Mouse (Mus musculus) midbrain, embryonic 11.5 days (tissue): Measurements from ENCODE around the gene Gprc5c. TPM values are rescaled to one million over a fixed set of nuclear protein-coding genes. Genes with fewer than 3 reads are reported as not detected.

Experiments
- ATAC-seq: fragments of 200-750 bp; cut with Nextera tagmentation; 2 replicates; pipeline ENCODE4 v1.8.0; 2017; ENCODE audit warnings: moderate TSS enrichment, moderate library complexity; ENCODE audit not compliant: low FRiP score
- DNase-seq: peaks from one replicate; pipeline ENCODE4 v3.0.0; 2015; ENCODE audit warnings: low spot score; ENCODE audit errors: missing footprints
- H3K27ac ChIP-seq: fragments of 300-500 bp; sonication (generic); 2 replicates; pipeline ENCODE4 v1.5.1; 2014; ENCODE audit warnings: low read depth, low read length
- H3K27me3 ChIP-seq: fragments of 300-500 bp; sonication (generic); 2 replicates; pipeline ENCODE4 v1.6.1; 2014; ENCODE audit warnings: mild to moderate bottlenecking, low read length, moderate library complexity, mixed read lengths; ENCODE audit not compliant: control insufficient read depth, insufficient read depth
- H3K36me3 ChIP-seq: fragments of 300-500 bp; sonication (generic); 2 replicates; pipeline ENCODE4 v1.6.1; 2014; ENCODE audit warnings: mild to moderate bottlenecking, low read length, moderate library complexity, mixed read lengths; ENCODE audit not compliant: control insufficient read depth, insufficient read depth
- H3K4me1 ChIP-seq: fragments of 300-500 bp; sonication (generic); 2 replicates; pipeline ENCODE4 v1.6.1; 2014; ENCODE audit warnings: low read length; ENCODE audit not compliant: control insufficient read depth, insufficient read depth
- H3K4me2 ChIP-seq: fragments of 300-500 bp; sonication (generic); 2 replicates; pipeline ENCODE4 v1.6.1; 2014; ENCODE audit warnings: mild to moderate bottlenecking, moderate library complexity
- H3K4me3 ChIP-seq: fragments of 300-500 bp; sonication (generic); 2 replicates; pipeline ENCODE4 v1.5.1; 2014; ENCODE audit warnings: low read depth, low read length
- H3K9ac ChIP-seq: fragments of 300-500 bp; sonication (generic); 2 replicates; pipeline ENCODE4 v1.6.1; 2014; ENCODE audit warnings: low read length
- H3K9me3 ChIP-seq: fragments of 300-500 bp; sonication (generic); 2 replicates; pipeline ENCODE4 v1.6.1; 2016; ENCODE audit warnings: low read length; ENCODE audit not compliant: control insufficient read depth
- WGBS: fragments of 180-500 bp; shearing (Covaris S2); extraction: QIAGEN DNeasy Blood & Tissue Kit; methylation state at CpG from one replicate; pipeline ENCODE4 v1.1.7; 2014; 5-methylcytosine and 5-hydroxymethylcytosine counted together
- polyA plus RNA-seq: library from polyadenylated mRNA; unstranded; fragments of >200 nt; fragmentation: Nextera tagmentation; extraction: Ambion mirVana; gene quantifications from 2 replicates; pipeline ENCODE4 v1.2.1, GENCODE M21; 2014

Gprc5c gene
- polyA plus RNA-seq, 1 experiment from 2014 or later: 10.7 TPM

DNA sequence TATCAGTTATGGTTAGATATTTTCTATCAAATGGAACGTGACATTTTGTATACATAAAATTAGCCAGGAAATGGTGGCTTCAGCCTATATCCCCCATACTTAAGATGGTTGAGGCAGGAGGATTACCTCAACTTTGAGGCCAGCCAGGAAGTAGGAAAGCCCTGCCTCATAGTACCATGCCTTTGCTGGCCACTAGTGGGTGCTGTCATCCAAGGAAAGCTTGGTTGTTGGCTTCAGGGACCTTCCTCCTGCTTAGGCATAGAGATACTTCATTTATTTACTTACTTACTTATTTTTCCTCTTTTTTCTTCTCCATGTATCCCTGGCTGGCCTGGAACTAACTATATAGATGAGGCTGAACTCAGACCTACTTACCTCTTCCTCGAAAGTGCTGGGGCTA lies 7.7 kb downstream of the Gprc5c start:
- Histone ChIP-seq H3K4me2 (no peak overlapping the region), H3K4me1 (no peaks in the 10 kb centered on the region), H3K27ac (no peak overlapping the region), H3K9ac (no peak overlapping the region), H3K27me3 (0 out of 2 replicates have a peak, but pooled peaks cover under 1% of the 10 kb centered on the region), H3K4me3 (no peak overlapping the region), H3K9me3 (no peaks in the 10 kb centered on the region), H3K36me3 (no peaks in the 10 kb centered on the region)
- 91% methylated on average over 2 of the region's 2 CpGs for WGBS
- DNase-seq (peak; percentile 82), ATAC-seq (no peak)

DNA sequence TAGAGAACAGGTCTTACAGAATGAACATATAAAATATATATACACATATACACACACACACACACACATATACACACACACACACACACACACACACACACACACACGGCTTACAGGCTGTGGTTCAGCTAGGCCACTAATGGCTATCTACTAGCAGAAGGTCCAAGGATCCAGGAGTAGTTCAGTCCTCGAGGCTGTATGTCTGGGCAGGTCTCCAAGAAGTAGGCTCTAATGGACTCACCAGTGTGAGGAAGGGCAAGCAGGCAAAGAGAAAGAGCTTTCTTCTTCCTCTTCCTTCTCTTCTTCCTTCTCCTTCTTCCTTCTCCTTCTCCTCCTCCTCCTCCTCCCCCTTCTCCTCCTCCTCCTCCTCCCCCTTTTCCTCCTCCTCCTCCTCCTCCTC lies 10.1 kb downstream of the Gprc5c start:
- H3K27ac ChIP-seq: no peak overlapping the region
- H3K4me1 ChIP-seq: no peaks in the 10 kb centered on the region
- H3K9ac ChIP-seq: no peak overlapping the region
- ATAC-seq (no peak), DNase-seq (peak; percentile 47)
- H3K36me3 ChIP-seq: no peaks in the 10 kb centered on the region
- no peaks in the 10 kb centered on the region for H3K27me3 ChIP-seq
- no peaks in the 10 kb centered on the region for H3K9me3 ChIP-seq
- WGBS: 66% methylated on average over 2 of the region's 2 CpGs
- H3K4me3 ChIP-seq: no peak overlapping the region
- H3K4me2 ChIP-seq: no peak overlapping the region

GRCm38 (mm10) chr11:114862687-114863086 lies 11.7 kb downstream of the Gprc5c start:
- DNase-seq: peak; percentile 72
- H3K9ac ChIP-seq: no peak overlapping the region
- 91% methylated on average over 3 of the region's 3 CpGs for WGBS

GRCm38 (mm10) chr11:114863918-114864420 lies 13.0 kb downstream of the Gprc5c start:
- H3K9ac ChIP-seq: no peak overlapping the region
- DNase-seq: peak; percentile 35
- H3K4me1 ChIP-seq: no peaks in the 10 kb centered on the region
- H3K27ac ChIP-seq: no peak overlapping the region
- H3K27me3 ChIP-seq: no peaks in the 10 kb centered on the region
- ATAC-seq: no peak
- no peak overlapping the region for H3K4me2 ChIP-seq
- no peak overlapping the region for H3K4me3 ChIP-seq
- H3K36me3 ChIP-seq: no peaks in the 10 kb centered on the region
- WGBS: 93% methylated on average over 21 of the region's 21 CpGs
- no peaks in the 10 kb centered on the region for H3K9me3 ChIP-seq

More at GRCm38 (mm10) chr11:114862687-114863086, 11.7 kb downstream of the Gprc5c start:
- H3K9me3 ChIP-seq: no peaks in the 10 kb centered on the region
- no peaks in the 10 kb centered on the region for H3K4me1 ChIP-seq
- H3K36me3 ChIP-seq: no peaks in the 10 kb centered on the region
- H3K27ac ChIP-seq: no peak overlapping the region
- H3K27me3 ChIP-seq: no peaks in the 10 kb centered on the region
- no peak overlapping the region for H3K4me2 ChIP-seq
- no peak for ATAC-seq
- H3K4me3 ChIP-seq: no peak overlapping the region

DNA sequence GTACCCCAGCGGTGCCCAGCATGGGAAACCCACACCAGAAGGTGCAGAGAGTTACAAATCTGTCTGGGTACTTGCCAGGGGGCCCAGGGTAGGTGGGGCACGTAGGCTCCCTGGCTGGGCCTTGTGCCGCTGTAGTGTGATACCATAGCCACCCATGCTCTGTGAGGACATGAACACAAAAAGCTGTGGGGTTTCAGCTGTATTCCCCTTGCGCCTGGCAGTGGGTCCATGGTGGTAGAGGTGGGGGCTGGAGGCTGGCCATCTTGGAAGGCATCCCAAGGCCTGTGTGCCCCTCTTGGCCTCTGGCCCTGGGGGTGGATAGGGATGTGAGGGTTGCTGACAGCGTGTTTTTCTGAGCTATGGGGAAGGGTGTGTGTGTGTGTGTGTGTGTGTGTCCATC lies 15.0 kb downstream of the Gprc5c start:
- no peaks in the 10 kb centered on the region for H3K27me3 ChIP-seq
- DNase-seq (no peak), ATAC-seq (no peak)
- H3K36me3 ChIP-seq: no peaks in the 10 kb centered on the region
- H3K4me2 ChIP-seq: no peak overlapping the region
- H3K27ac ChIP-seq: no peak overlapping the region
- no peak overlapping the region for H3K9ac ChIP-seq
- no peaks in the 10 kb centered on the region for H3K4me1 ChIP-seq
- no peaks in the 10 kb centered on the region for H3K9me3 ChIP-seq
- H3K4me3 ChIP-seq: no peak overlapping the region
- 76% methylated on average over 5 of the region's 5 CpGs for WGBS

GRCm38 (mm10) chr11:114866486-114867360 lies 15.8 kb downstream of the Gprc5c start:
- DNase-seq (peak; percentile 49), ATAC-seq (no peak)
- H3K4me3 ChIP-seq: no peak overlapping the region
- no peak overlapping the region for H3K9ac ChIP-seq
- no peaks in the 10 kb centered on the region for H3K9me3 ChIP-seq
- no peaks in the 10 kb centered on the region for H3K4me1 ChIP-seq
- 69% methylated on average over 10 of the region's 10 CpGs for WGBS
- H3K27me3 ChIP-seq: no peaks in the 10 kb centered on the region
- H3K27ac ChIP-seq: no peak overlapping the region
- no peak overlapping the region for H3K4me2 ChIP-seq
- H3K36me3 ChIP-seq: no peaks in the 10 kb centered on the region

GRCm38 (mm10) chr11:114867361-114868235 lies 16.6 kb downstream of the Gprc5c start:
- ATAC-seq: no peak
- no peak overlapping the region for H3K27ac ChIP-seq
- H3K4me3 ChIP-seq: no peak overlapping the region
- H3K9ac ChIP-seq: no peak overlapping the region
- no peaks in the 10 kb centered on the region; the same call in none of the 2 replicates for H3K4me1 ChIP-seq
- 81% methylated on average over 11 of the region's 11 CpGs for WGBS
- DNase-seq: peak; percentile 82
- H3K27me3 ChIP-seq: no peaks in the 10 kb centered on the region
- no peak overlapping the region for H3K4me2 ChIP-seq
- H3K9me3 ChIP-seq: no peaks in the 10 kb centered on the region
- no peaks in the 10 kb centered on the region for H3K36me3 ChIP-seq

GRCm38 (mm10) chr11:114868280-114868679 lies 17.3 kb downstream of the Gprc5c start:
- Histone ChIP-seq H3K9ac (no peak overlapping the region), H3K4me3 (no peak overlapping the region), H3K27ac (no peak overlapping the region), H3K27me3 (no peaks in the 10 kb centered on the region), H3K4me1 (peaks cover 7% of the 10 kb centered on the region), H3K9me3 (no peaks in the 10 kb centered on the region), H3K4me2 (no peak overlapping the region), H3K36me3 (no peaks in the 10 kb centered on the region)
- peak; percentile 51 for DNase-seq
- 87% methylated on average over 12 of the region's 12 CpGs for WGBS
- ATAC-seq: no peak

- H3K9ac ChIP-seq: no peak overlapping the region
- no peaks in the 10 kb centered on the region for H3K9me3 ChIP-seq
- no peak overlapping the region for H3K27ac ChIP-seq
- H3K4me3 ChIP-seq: no peak overlapping the region
- H3K4me2 ChIP-seq: no peak overlapping the region
- peak; percentile 73 for DNase-seq
- H3K27me3 ChIP-seq: no peaks in the 10 kb centered on the region
- WGBS: 91% methylated on average over 1 of the region's 1 CpGs
- H3K4me1 ChIP-seq: peaks cover 11% of the 10 kb centered on the region
- no peaks in the 10 kb centered on the region for H3K36me3 ChIP-seq
- ATAC-seq: no peak
These were observed 18.8 kb downstream of the Gprc5c start for GRCm38 (mm10) chr11:114869787-114870186.
